Mouse (Mus musculus): ENCODE data around the gene Cpsf6.

- TF ChIP-seq CTCF (IDR thresholded peaks at IDR 0.05; ENCODE audit: control insufficient read depth, insufficient read depth, low read length) (no peak), POLR2A (IDR thresholded peaks at IDR 0.05; ENCODE audit: borderline replicate concordance, control insufficient read depth, low read depth, low read length) (no peak)
These were observed 35.7 kb upstream of the Cpsf6 start for GRCm38 (mm10) chr10:117415364-117416057.
